Mouse (Mus musculus): ENCODE data around the gene Trim9.

Trim9 gene

DNA sequence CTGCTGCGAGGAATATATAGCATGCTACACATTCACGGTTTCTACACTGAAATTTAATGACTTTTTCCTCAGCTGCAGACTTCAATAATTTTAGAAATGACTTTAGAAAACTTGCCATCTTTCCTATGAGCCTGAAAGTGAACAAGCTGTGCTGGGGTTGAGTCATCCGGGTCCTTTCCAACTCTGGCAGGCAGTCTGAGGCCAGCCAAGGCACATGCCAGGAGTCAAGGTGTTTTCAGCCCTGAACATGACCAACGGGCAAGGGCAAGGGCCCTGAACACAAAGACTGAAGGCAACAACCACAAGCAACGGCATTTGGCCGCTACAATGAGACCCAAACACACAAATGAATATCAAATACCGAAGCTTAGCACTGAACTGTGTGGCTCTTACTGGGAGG lies 21.6 kb downstream of the Trim9 start:
- DNase-seq (ENCODE audit: low spot score): no peak

DNA sequence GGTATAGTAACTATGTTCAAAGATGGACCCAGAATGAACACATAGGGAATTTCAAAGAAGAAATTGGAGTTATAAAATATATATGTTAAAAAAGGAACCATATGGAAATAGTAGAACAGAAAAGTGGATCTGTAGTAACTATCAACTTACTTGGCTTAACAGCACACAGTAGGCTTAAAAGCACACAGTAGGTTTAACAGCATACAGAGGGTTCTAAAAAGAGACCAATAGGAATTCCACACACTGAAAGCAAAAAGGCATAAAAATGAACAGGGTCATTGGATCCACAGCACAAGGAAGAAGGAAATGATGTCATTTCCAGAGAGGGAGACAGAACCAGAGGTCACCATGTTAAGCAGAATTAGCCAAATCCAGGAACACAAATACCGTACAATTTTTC lies 24.6 kb downstream of the Trim9 start:
- no peak for DNase-seq (ENCODE audit: low spot score)

DNA sequence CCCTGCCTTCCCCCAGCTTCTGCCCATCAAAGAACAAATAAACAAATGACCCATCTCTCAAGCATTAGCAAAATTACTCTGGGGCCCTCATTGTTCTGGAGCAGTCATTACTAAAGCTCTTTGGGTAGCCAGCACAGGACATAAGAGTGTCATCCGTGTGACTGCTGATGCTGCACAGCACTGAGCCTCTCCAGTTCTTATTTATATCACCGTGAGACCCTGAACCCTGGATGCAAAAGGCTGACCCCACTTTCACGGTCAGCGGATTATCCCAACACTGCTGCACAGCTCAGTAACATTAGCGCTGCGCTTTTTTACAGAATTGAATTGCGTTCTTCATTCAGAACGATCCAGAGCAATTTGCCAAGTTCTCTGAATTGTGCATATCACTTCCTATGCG lies 31.3 kb downstream of the Trim9 start:
- DNase-seq (ENCODE audit: low spot score): no peak

DNA sequence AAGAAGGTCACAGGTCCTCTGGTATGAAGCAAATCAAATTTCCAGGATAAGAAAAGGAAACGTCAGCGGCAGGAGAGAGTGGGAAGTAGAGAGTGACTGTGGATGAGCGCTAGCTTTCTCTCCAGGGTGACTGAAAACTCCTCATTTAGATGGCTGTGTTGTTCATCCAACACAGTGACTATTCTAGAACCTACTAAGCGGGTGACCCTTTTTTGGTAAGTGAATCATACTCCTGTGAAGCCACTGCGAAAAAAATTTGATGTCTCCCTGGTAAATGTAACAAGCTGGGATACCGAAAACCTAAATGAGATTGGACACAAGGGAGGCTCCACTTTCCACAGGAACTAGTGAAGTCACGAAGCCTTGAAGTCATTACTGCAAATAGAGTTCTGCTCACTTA lies 39.5 kb downstream of the Trim9 start:
- no peak for DNase-seq (ENCODE audit: low spot score)

- no peak for DNase-seq (ENCODE audit: low spot score)
These were observed 40.4 kb downstream of the Trim9 start for GRCm38 (mm10) chr12:70307062-70307461.

GRCm38 (mm10) chr12:70304014-70304413 lies 43.4 kb downstream of the Trim9 start:
- DNase-seq (ENCODE audit: low spot score): no peak

- no peak for DNase-seq (ENCODE audit: low spot score)
These were observed 43.9 kb downstream of the Trim9 start for GRCm38 (mm10) chr12:70303525-70303924.

- DNase-seq (ENCODE audit: low spot score): no peak
These were observed 45.2 kb downstream of the Trim9 start for GRCm38 (mm10) chr12:70302022-70302720.

- no peak for DNase-seq (ENCODE audit: low spot score)
These were observed 53.3 kb downstream of the Trim9 start for GRCm38 (mm10) chr12:70293927-70294684.

DNA sequence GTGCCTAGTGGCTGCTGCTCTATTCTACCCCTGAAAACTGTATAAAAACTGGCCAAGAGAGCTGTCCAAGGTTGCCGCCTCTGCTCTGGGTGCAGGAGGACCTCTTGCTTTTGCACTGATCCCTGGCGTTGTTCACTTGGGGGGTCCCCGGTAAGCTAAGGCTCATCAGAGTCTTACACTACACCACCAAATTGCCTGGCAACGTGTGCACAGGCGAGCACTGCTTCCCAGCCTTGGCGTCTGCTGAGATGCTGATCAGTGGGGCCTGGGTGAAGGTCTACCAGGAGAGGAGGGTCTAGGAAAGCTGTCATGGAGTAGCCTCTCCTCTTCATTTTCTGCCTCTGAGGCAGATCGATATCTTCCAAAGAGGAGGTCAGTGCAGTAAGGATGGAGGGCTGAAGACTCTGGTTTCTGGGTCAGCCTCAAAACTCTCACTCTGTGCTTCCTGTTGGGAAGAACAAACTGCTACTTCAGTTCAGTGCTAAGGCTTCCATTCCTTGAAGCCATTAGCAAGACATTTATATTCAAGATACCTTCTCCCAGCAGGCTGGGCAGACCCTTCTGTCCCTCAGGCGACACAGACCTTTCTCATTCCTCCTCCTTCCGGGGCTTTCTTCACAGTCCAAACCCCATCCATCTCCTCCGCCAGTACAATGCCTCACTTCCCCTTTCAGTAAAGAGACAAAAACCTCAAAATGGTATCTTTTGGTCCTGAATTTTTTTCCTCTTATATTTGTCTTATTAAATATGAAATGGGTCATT lies 54.1 kb downstream of the Trim9 start:
- DNase-seq (ENCODE audit: low spot score): no peak

GRCm38 (mm10) chr12:70285521-70285920 lies 61.9 kb downstream of the Trim9 start:
- DNase-seq (ENCODE audit: low spot score): no peak

- DNase-seq (ENCODE audit: low spot score): no peak
These were observed 62.4 kb downstream of the Trim9 start for GRCm38 (mm10) chr12:70284979-70285378.

- DNase-seq (ENCODE audit: low spot score): no peak
These were observed 64.2 kb downstream of the Trim9 start for GRCm38 (mm10) chr12:70283116-70283731.

GRCm38 (mm10) chr12:70280930-70281329 lies 66.5 kb downstream of the Trim9 start:
- DNase-seq (ENCODE audit: low spot score): no peak

DNA sequence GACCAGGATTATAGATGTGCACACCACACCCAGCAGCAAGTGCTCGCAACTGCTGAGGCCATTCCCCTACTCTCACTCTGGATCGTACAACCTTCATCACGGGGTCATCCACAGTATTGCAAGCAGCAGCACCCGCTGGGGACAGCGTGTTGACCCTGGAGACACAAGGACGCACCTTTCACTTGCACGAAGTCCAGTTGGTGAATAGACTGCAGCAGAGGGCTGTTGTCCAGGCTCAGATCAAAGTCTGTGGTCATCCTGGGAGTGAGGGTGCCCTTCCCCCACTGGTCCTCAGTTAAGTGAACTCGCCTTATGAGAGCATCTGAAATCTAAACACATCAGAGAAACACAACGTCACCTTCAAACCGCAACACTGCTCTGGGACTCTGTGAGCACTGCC lies 67.0 kb downstream of the Trim9 start:
- no peak for DNase-seq (ENCODE audit: low spot score)

DNA sequence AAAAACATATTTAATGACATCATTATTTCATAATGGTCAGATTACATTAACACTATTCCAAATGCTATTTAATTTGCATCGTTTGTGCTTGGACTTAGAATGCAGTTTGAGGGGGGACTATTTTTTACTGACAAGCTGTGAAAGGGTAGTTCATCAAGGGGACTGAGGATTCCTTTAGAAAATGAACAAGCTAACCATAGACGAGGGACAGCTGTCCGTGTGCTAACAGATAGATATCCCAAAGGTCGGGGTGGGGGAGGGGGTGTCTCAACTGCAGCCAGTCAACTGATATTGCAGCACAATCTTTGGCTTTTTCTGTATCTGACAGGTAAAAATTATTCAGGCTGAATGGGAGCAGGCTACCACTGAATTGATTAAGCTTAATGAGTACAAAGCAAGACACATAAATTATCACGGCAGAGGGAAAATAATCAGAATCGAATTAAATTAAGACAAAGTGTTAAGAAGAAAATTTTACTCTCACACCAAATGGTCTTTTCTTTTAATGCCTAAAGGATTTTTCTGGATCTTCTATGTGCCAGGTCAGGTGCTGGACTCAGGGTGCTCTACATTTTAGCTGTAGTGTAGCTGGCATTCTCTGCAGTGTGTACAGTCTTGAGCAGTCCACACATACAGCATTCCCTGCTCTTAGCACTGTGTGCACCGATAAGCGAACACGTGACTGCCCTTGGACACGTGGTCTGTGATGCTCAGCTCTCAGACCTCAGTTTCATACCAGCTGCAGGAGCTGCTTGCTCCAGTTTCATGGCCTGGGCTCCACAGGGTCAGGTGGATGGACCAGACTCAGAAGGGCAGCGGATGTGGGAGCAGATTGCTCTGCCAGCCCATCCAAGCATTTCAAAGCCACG lies 70.1 kb downstream of the Trim9 start:
- DNase-seq (ENCODE audit: low spot score): no peak

DNA sequence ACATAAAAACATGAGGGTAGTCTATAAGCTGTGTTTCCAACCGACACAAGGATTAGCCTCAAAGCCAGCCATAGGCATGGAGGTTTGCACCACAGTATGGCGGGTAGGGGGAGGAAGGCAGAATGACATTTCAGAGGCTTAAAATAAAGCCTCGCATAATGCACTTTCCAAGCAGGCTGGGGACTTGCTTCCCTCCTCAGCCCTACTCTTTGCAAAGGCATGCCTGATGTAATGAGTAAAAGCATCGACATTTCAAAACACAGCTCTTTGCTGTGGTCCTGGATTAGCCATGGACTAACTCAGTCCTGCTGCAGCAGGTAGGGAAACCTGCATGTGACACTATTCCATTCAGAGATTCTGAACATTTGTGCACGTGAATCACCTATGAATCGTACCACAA lies 77.7 kb downstream of the Trim9 start:
- DNase-seq (ENCODE audit: low spot score): no peak

GRCm38 (mm10) chr12:70267314-70267713 lies 80.1 kb downstream of the Trim9 start:
- DNase-seq (ENCODE audit: low spot score): no peak

DNA sequence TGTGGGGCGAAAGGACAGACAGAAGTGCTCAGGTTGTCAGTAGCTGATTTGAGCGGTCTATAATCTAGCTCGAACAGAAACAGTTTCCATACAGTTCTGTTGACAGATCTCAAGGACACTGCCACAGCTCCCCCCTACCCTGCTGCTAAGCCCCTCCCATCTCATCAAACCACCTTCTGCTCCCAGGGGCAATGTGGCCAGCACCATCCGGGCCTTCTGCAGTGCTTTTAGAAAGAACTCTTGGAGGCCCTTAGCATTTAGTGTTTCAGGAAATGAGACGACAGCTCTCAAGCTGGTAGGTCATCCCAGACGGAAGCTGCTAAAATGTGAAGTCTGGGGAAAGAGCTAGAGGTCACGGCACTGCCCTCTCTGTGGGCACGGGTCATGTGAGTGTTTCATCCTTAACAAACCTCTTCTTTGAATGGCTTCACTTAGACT lies 80.9 kb downstream of the Trim9 start:
- no peak for DNase-seq (ENCODE audit: low spot score)

DNA sequence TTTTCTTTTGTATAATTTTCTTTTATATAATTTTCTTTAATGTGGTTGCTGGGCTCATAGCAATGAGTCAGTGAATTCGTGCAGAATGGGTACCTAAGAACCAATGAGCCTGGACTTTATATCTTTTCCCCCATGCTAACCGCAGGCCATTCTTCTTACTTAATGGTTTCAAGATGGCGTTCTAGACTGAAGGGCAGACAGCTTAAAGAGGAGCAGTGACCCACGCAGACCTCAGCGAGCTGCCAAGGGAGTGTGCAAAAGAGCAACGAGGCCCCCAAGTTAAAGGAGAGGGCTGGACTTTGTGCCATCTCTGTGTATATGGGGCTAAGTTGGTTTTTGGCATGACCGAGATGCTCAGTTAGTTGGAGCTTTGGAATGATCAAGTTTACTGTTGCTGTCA lies 83.7 kb downstream of the Trim9 start:
- DNase-seq (ENCODE audit: low spot score): no peak

- peak; percentile 73 for DNase-seq (ENCODE audit: low spot score)
These were observed 85.0 kb downstream of the Trim9 start for GRCm38 (mm10) chr12:70262271-70262953.

Measured in left cerebral cortex, adult 11 months (tissue).